Comparison of ENCODE assay signal across 7 mouse cellular contexts in genomic region chr15:7128627-7129126, GRCm38 (mm10). TPM values are rescaled to one million over a fixed set of nuclear protein-coding genes. Genes with fewer than 3 reads are reported as not detected.
DNase-seq lines count a peak whose midpoint lies in the region; ATAC-seq and TF ChIP-seq lines count a peak whose summit lies in the region.

No protein-coding gene starts in this region.

- H3K4me2 ChIP-seq in forebrain, embryonic 16.5 days (ENCODE audit: low read length) = peak overlapping the region; percentile 69
- H3K4me2 ChIP-seq in stomach, postnatal 0 days (replicated peaks; ENCODE audit: low read depth) = peak overlapping the region; percentile 85

- no peak for TF ChIP-seq CTCF in spleen, adult 2 months (IDR thresholded peaks at IDR 0.05; ENCODE audit: extremely low read depth, insufficient read depth, insufficient read length, insufficient replicate concordance)
- TF ChIP-seq CTCF in lung, adult 2 months (IDR thresholded peaks at IDR 0.05; ENCODE audit: insufficient read depth, low read length) = no peak
- TF ChIP-seq CTCF in stomach, postnatal 0 days (IDR thresholded peaks at IDR 0.05; ENCODE audit: low read depth) = no peak

- peak overlapping the region; percentile 82 for H3K9ac ChIP-seq in forebrain, embryonic 16.5 days (replicated peaks; ENCODE audit: low read depth, low read length)
- peak overlapping the region; percentile 82 for H3K9ac ChIP-seq in stomach, postnatal 0 days (ENCODE audit: low read length)

- no peak for TF ChIP-seq EP300 in stomach, postnatal 0 days (optimal IDR thresholded peaks at IDR 0.05)

- no peaks in the 10 kb centered on the region for H3K36me3 ChIP-seq in spleen, adult 2 months (ENCODE audit: control insufficient read depth, insufficient read depth, low read length)
- no peaks in the 10 kb centered on the region for H3K36me3 ChIP-seq in forebrain, embryonic 16.5 days (ENCODE audit: control insufficient read depth, insufficient read depth)
- no peaks in the 10 kb centered on the region for H3K36me3 ChIP-seq in stomach, postnatal 0 days (ENCODE audit: control insufficient read depth, insufficient read depth, low read length)

- 6% methylated on average over 18 of the region's 18 CpGs for WGBS in spleen, adult 2 months
- WGBS in forebrain, embryonic 16.5 days = under 1% methylated on average over 18 of the region's 18 CpGs
- 1% methylated on average over 18 of the region's 18 CpGs for WGBS in lung, adult 2 months
- 1% methylated on average over 18 of the region's 18 CpGs for WGBS in stomach, postnatal 0 days

- peak overlapping the region; percentile 65 for H3K4me3 ChIP-seq in spleen, adult 2 months (ENCODE audit: extremely low read depth, insufficient read depth, insufficient read length)
- peak overlapping the region; percentile 72 for H3K4me3 ChIP-seq in forebrain, embryonic 16.5 days (replicated peaks; ENCODE audit: low read length)
- peak overlapping the region; percentile 64 for H3K4me3 ChIP-seq in lung, adult 2 months (replicated peaks; ENCODE audit: extremely low read depth, low read depth, low read length)
- peak overlapping the region; percentile 90 for H3K4me3 ChIP-seq in stomach, postnatal 0 days (ENCODE audit: low read depth, low read length)

- DNase-seq in spleen, adult 2 months (ENCODE audit: low read depth in 1 of 2, low spot score in 2 of 2) = no peak
- DNase-seq in spleen, postnatal 14 days (ENCODE audit: low spot score in 2 of 2) = no peak
- peak; percentile 2 for DNase-seq in induced T-regulatory cell, adult 2 months (ENCODE audit: low read depth)
- peak; percentile 57 for DNase-seq in lung, adult 2 months
- DNase-seq in stomach, postnatal 0 days (ENCODE audit: low spot score) = peak; percentile 57

- peaks cover 7% of the 10 kb centered on the region; the same call in 1 of the 2 replicates for H3K4me1 ChIP-seq in spleen, adult 2 months (ENCODE audit: control insufficient read depth, insufficient read depth, insufficient read length)
- H3K4me1 ChIP-seq in forebrain, embryonic 16.5 days (replicated peaks; ENCODE audit: control insufficient read depth, insufficient read depth, low read length) = peaks cover 20% of the 10 kb centered on the region
- peaks cover 6% of the 10 kb centered on the region for H3K4me1 ChIP-seq in lung, adult 2 months (ENCODE audit: control insufficient read depth, insufficient read depth, low read length)
- peaks cover 7% of the 10 kb centered on the region; the same call in 1 of the 2 replicates for H3K4me1 ChIP-seq in stomach, postnatal 0 days (replicated peaks; ENCODE audit: control insufficient read depth, insufficient read depth)

- no peak for TF ChIP-seq POLR2A in spleen, adult 2 months (IDR thresholded peaks at IDR 0.05; ENCODE audit: low read depth, low read length)
- peak; percentile 6; the same call in 1 of the 2 replicates for TF ChIP-seq POLR2A in lung, adult 2 months (IDR thresholded peaks at IDR 0.05; ENCODE audit: borderline replicate concordance, extremely low read depth, low read depth, low read length)

- no peaks in the 10 kb centered on the region for H3K9me3 ChIP-seq in forebrain, embryonic 16.5 days (ENCODE audit: control insufficient read depth, low read length)
- H3K9me3 ChIP-seq in stomach, postnatal 0 days (ENCODE audit: control insufficient read depth, low read length) = no peaks in the 10 kb centered on the region

- peak overlapping the region; percentile 48; the same call in 1 of the 2 replicates for H3K27ac ChIP-seq in spleen, adult 2 months (ENCODE audit: insufficient read depth, low read length)
- H3K27ac ChIP-seq in forebrain, embryonic 16.5 days (ENCODE audit: low read length) = peak overlapping the region; percentile 86
- H3K27ac ChIP-seq in stomach, postnatal 0 days (replicated peaks) = peak overlapping the region; percentile 93

- H3K27me3 ChIP-seq in spleen, adult 2 months (ENCODE audit: control insufficient read depth, insufficient read depth, low read length) = peaks cover 19% of the 10 kb centered on the region
- H3K27me3 ChIP-seq in forebrain, embryonic 16.5 days (replicated peaks; ENCODE audit: control insufficient read depth, insufficient read depth, low read length) = 0 out of 2 replicates have a peak, but pooled peaks cover 3% of the 10 kb centered on the region
- no peaks in the 10 kb centered on the region for H3K27me3 ChIP-seq in stomach, postnatal 0 days (ENCODE audit: control insufficient read depth, insufficient read depth, low read length)

- ATAC-seq in forebrain, embryonic 16.5 days = peak; percentile 8; the same call in 1 of the 2 replicates
- ATAC-seq in stomach, postnatal 0 days (ENCODE audit: low FRiP score, low TSS enrichment) = no peak
- no peak for ATAC-seq in CD4-positive, CD25-positive, alpha-beta regulatory T cell, adult 4 months

RNA-seq across cellular contexts. Expression of gene Lifr, which starts 38.3 kb away (rescaled TPM):
- polyA plus RNA-seq in spleen, adult 2 months (2012; rRNA removed) = 27.8 and 97.7 TPM in 2 replicates
- 7.4 and 9.2 TPM in 2 replicates for polyA plus RNA-seq in forebrain, embryonic 16.5 days (2015; fragmentation: Nextera tagmentation; extraction: Ambion mirVana)
- polyA plus RNA-seq in lung, adult 2 months (2012; rRNA removed) = 101 and 222 TPM in 2 replicates
- polyA plus RNA-seq in stomach, postnatal 0 days (2015; fragmentation: Nextera tagmentation; extraction: Ambion mirVana) = 15.4 and 15.6 TPM in 2 replicates
- polyA plus RNA-seq in CD4-positive, CD25-positive, alpha-beta regulatory T cell, adult 4 months (2017; shearing (Covaris generic)) = under 1 TPM; 0.06 to 0.16 TPM

Comparison
In these comparisons a context has a peak if more than half of its experiments do, and no peak if none do; other contexts are left out.
1. DNase-seq: peak in induced T-regulatory cell, adult 2 months (single experiment), lung, adult 2 months (single experiment) and stomach, postnatal 0 days (single experiment); none in spleen, adult 2 months (0 of 2) and spleen, postnatal 14 days (0 of 2).
2. Peak in every context shown above with its lines, with median percentiles within 50 percentile points of each other: H3K27ac ChIP-seq and H3K4me3 ChIP-seq.